Comparison of ENCODE assay signal across 19 mouse cellular contexts in the genomic region with DNA sequence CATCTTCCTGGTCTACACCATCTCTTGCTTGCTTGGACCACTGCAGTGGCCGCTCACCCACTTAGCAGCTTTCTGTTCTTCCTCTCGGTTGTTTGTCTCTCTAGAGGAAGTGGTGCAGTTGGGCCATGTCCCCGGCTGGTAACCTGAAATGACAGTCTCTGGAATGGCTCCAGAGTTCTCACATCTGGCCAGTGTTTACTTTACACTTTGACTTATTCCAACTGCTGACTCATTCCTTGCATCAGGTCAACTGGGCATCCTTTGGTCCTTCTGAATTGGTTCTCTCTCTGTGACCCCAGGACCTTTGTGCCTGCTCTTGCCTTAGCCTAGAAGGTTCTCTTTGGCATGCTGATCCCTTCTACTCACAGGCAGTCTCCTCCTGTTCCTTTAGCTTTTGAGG.
DNase-seq lines count a peak whose midpoint lies in the region; ATAC-seq and TF ChIP-seq lines count a peak whose summit lies in the region.
"Had no signal": no experiment of that assay in that cellular context is flagged by ENCODE, and none has a peak within 500 bp of the region (broad histone marks: within the 10 kb centered on the region; RNA-seq: fewer than 3 reads in every experiment).

No protein-coding gene starts in this region.

- no peak for TF ChIP-seq EP300 in lung, postnatal 0 days (IDR thresholded peaks at IDR 0.05)

- H3K27me3 ChIP-seq in hindbrain, embryonic 15.5 days, result no peaks in the 10 kb centered on the region
- no peaks in the 10 kb centered on the region for H3K27me3 ChIP-seq in hindbrain, embryonic 16.5 days (replicated peaks; ENCODE audit: control insufficient read depth, insufficient read depth, low read length)
- H3K27me3 ChIP-seq in lung, embryonic 14.5 days (ENCODE audit: insufficient read depth, low read length), result no peaks in the 10 kb centered on the region
- H3K27me3 ChIP-seq in lung, postnatal 0 days (replicated peaks; ENCODE audit: insufficient read depth, low read length), result no peaks in the 10 kb centered on the region
- H3K27me3 ChIP-seq in neural tube, embryonic 14.5 days (ENCODE audit: control insufficient read depth, insufficient read depth, low read length), result no peaks in the 10 kb centered on the region
- no peaks in the 10 kb centered on the region for H3K27me3 ChIP-seq in neural tube, embryonic 15.5 days (replicated peaks)
- H3K27me3 ChIP-seq: embryonic facial prominence, embryonic 15.5 days had no signal

- no peak overlapping the region for H3K4me3 ChIP-seq in hindbrain, embryonic 15.5 days
- no peak overlapping the region for H3K4me3 ChIP-seq in hindbrain, embryonic 16.5 days (ENCODE audit: low read length)
- no peak overlapping the region for H3K4me3 ChIP-seq in lung, embryonic 14.5 days (ENCODE audit: low read depth, low read length)
- no peak overlapping the region for H3K4me3 ChIP-seq in lung, postnatal 0 days (ENCODE audit: low read depth, low read length)
- no peak overlapping the region for H3K4me3 ChIP-seq in neural tube, embryonic 14.5 days (ENCODE audit: low read depth, low read length)
- no peak overlapping the region for H3K4me3 ChIP-seq in neural tube, embryonic 15.5 days (replicated peaks)
- H3K4me3 ChIP-seq: embryonic facial prominence, embryonic 15.5 days; erythroblast, embryonic 14.5 days; forebrain, embryonic 10.5 days; heart, embryonic 10.5 days had no signal

- no peak for TF ChIP-seq CTCF in lung, embryonic 14.5 days (IDR thresholded peaks at IDR 0.05; ENCODE audit: low read depth)
- TF ChIP-seq CTCF in lung, postnatal 0 days (IDR thresholded peaks at IDR 0.05), result no peak

- no peaks in the 10 kb centered on the region for H3K9me3 ChIP-seq in hindbrain, embryonic 15.5 days
- H3K9me3 ChIP-seq in hindbrain, embryonic 16.5 days (ENCODE audit: control insufficient read depth, low read length), result no peaks in the 10 kb centered on the region
- H3K9me3 ChIP-seq in lung, embryonic 14.5 days (ENCODE audit: low read depth, low read length), result no peaks in the 10 kb centered on the region
- no peaks in the 10 kb centered on the region for H3K9me3 ChIP-seq in lung, postnatal 0 days (ENCODE audit: low read length)
- H3K9me3 ChIP-seq in neural tube, embryonic 14.5 days (ENCODE audit: control insufficient read depth, low read length), result no peaks in the 10 kb centered on the region
- H3K9me3 ChIP-seq in neural tube, embryonic 15.5 days (replicated peaks), result no peaks in the 10 kb centered on the region
- H3K9me3 ChIP-seq: embryonic facial prominence, embryonic 15.5 days; forebrain, embryonic 10.5 days; heart, embryonic 10.5 days had no signal

- no peak for ATAC-seq in hindbrain, embryonic 15.5 days (ENCODE audit: low FRiP score, low read depth)
- ATAC-seq in hindbrain, embryonic 16.5 days, result no peak
- ATAC-seq in lung, embryonic 14.5 days (ENCODE audit: insufficient read depth), result 0 out of 2 replicates have a peak, but pooled peaks have one; percentile 47
- no peak for ATAC-seq in lung, postnatal 0 days
- no peak for ATAC-seq in neural tube, embryonic 14.5 days (ENCODE audit: low read depth)
- ATAC-seq in neural tube, embryonic 15.5 days (ENCODE audit: low FRiP score), result no peak
- ATAC-seq: CD4-positive, CD25-positive, alpha-beta regulatory T cell, adult 4 months had no signal

- peak; percentile 54 for DNase-seq in lung, embryonic 14.5 days
- no peak for DNase-seq in lung, postnatal 0 days (ENCODE audit: low spot score)
- peak; percentile 24 for DNase-seq in lung, postnatal 36 days
- DNase-seq in cerebellum, adult 11-12 months, result no peak
- DNase-seq: B cell, adult 2 months; embryo, embryonic 11 days; gastrocnemius, postnatal 10 days; heart, adult 18-20 months; heart, postnatal 14 days had no signal

- peak overlapping the region; percentile 42; the same call in 1 of the 2 replicates for H3K27ac ChIP-seq in hindbrain, embryonic 15.5 days (replicated peaks)
- no peak overlapping the region for H3K27ac ChIP-seq in hindbrain, embryonic 16.5 days (ENCODE audit: low read depth, low read length)
- H3K27ac ChIP-seq in lung, embryonic 14.5 days (ENCODE audit: low read depth), result no peak overlapping the region
- H3K27ac ChIP-seq in lung, postnatal 0 days (ENCODE audit: low read length), result no peak overlapping the region
- peak overlapping the region; percentile 1; the same call in 1 of the 2 replicates for H3K27ac ChIP-seq in neural tube, embryonic 14.5 days (ENCODE audit: low read depth, low read length)
- no peak overlapping the region for H3K27ac ChIP-seq in neural tube, embryonic 15.5 days (replicated peaks)
- H3K27ac ChIP-seq: embryonic facial prominence, embryonic 15.5 days; forebrain, embryonic 10.5 days; heart, embryonic 10.5 days had no signal

- no peak overlapping the region for H3K4me2 ChIP-seq in hindbrain, embryonic 15.5 days
- H3K4me2 ChIP-seq in hindbrain, embryonic 16.5 days (ENCODE audit: low read length), result no peak overlapping the region
- no peak overlapping the region for H3K4me2 ChIP-seq in lung, embryonic 14.5 days
- H3K4me2 ChIP-seq in lung, postnatal 0 days (replicated peaks; ENCODE audit: low read depth, low read length), result no peak overlapping the region
- H3K4me2 ChIP-seq in neural tube, embryonic 14.5 days (ENCODE audit: low read depth, low read length), result no peak overlapping the region
- H3K4me2 ChIP-seq in neural tube, embryonic 15.5 days, result no peak overlapping the region
- H3K4me2 ChIP-seq: embryonic facial prominence, embryonic 15.5 days had no signal

- no peak overlapping the region for H3K9ac ChIP-seq in hindbrain, embryonic 15.5 days
- no peak overlapping the region for H3K9ac ChIP-seq in hindbrain, embryonic 16.5 days (ENCODE audit: low read depth, low read length)
- H3K9ac ChIP-seq in lung, embryonic 14.5 days, result no peak overlapping the region
- H3K9ac ChIP-seq in lung, postnatal 0 days (replicated peaks; ENCODE audit: low read depth), result no peak overlapping the region
- no peak overlapping the region for H3K9ac ChIP-seq in neural tube, embryonic 14.5 days (replicated peaks; ENCODE audit: low read depth, low read length)
- no peak overlapping the region for H3K9ac ChIP-seq in neural tube, embryonic 15.5 days (replicated peaks)
- H3K9ac ChIP-seq: embryonic facial prominence, embryonic 15.5 days had no signal

- WGBS in hindbrain, embryonic 15.5 days, result 83% methylated on average over 3 of the region's 3 CpGs
- WGBS in hindbrain, embryonic 16.5 days, result 78% methylated on average over 3 of the region's 3 CpGs
- 35% methylated on average over 3 of the region's 3 CpGs for WGBS in lung, embryonic 14.5 days
- 37% methylated on average over 3 of the region's 3 CpGs for WGBS in lung, postnatal 0 days
- 90% methylated on average over 3 of the region's 3 CpGs for whole genome bisulfite sequencing in neural tube, embryonic 14.5 days
- WGBS in neural tube, embryonic 15.5 days, result 83% methylated on average over 3 of the region's 3 CpGs

- no peaks in the 10 kb centered on the region for H3K36me3 ChIP-seq in hindbrain, embryonic 15.5 days
- no peaks in the 10 kb centered on the region for H3K36me3 ChIP-seq in hindbrain, embryonic 16.5 days (ENCODE audit: control insufficient read depth, insufficient read depth, low read length)
- no peaks in the 10 kb centered on the region for H3K36me3 ChIP-seq in lung, embryonic 14.5 days (ENCODE audit: insufficient read depth)
- H3K36me3 ChIP-seq in lung, postnatal 0 days (ENCODE audit: insufficient read depth, low read length), result no peaks in the 10 kb centered on the region
- no peaks in the 10 kb centered on the region for H3K36me3 ChIP-seq in neural tube, embryonic 14.5 days (ENCODE audit: control insufficient read depth, insufficient read depth, low read length)
- H3K36me3 ChIP-seq in neural tube, embryonic 15.5 days, result no peaks in the 10 kb centered on the region
- H3K36me3 ChIP-seq: embryonic facial prominence, embryonic 15.5 days; forebrain, embryonic 10.5 days; G1E; heart, embryonic 10.5 days had no signal

- H3K4me1 ChIP-seq in hindbrain, embryonic 15.5 days (replicated peaks), result peaks cover 38% of the 10 kb centered on the region
- H3K4me1 ChIP-seq in hindbrain, embryonic 16.5 days (ENCODE audit: control insufficient read depth, insufficient read depth, low read depth, low read length), result peaks cover 12% of the 10 kb centered on the region
- H3K4me1 ChIP-seq in lung, embryonic 14.5 days (ENCODE audit: insufficient read depth), result no peaks in the 10 kb centered on the region
- H3K4me1 ChIP-seq in lung, postnatal 0 days (ENCODE audit: insufficient read depth, low read depth, low read length), result no peaks in the 10 kb centered on the region
- no peaks in the 10 kb centered on the region for H3K4me1 ChIP-seq in neural tube, embryonic 14.5 days (ENCODE audit: control insufficient read depth, insufficient read depth, low read length)
- peaks cover 34% of the 10 kb centered on the region for H3K4me1 ChIP-seq in neural tube, embryonic 15.5 days
- H3K4me1 ChIP-seq: embryonic facial prominence, embryonic 15.5 days; forebrain, embryonic 10.5 days; heart, embryonic 10.5 days had no signal

Comparison
In these comparisons a context has a peak if more than half of its experiments do, and no peak if none do; other contexts are left out.
1. H3K27ac ChIP-seq: peak in hindbrain, embryonic 15.5 days (single experiment) and neural tube, embryonic 14.5 days (single experiment); none in hindbrain, embryonic 16.5 days (single experiment), lung, embryonic 14.5 days (single experiment), lung, postnatal 0 days (single experiment) and neural tube, embryonic 15.5 days (single experiment).
2. DNase-seq: peak in lung, embryonic 14.5 days (single experiment) and lung, postnatal 36 days (single experiment); none in lung, postnatal 0 days (single experiment) and cerebellum, adult 11-12 months (single experiment).